Mouse (Mus musculus): ENCODE measurements at regions not wholly inside any gene's neighbourhood (a gene's known extent, or its start where the extent isn't known, plus 50 kb on each side); places are given as distances from the start of the nearest gene placed in this dataset.

GRCm38 (mm10) chr13:91377972-91378371, 82.1 kb upstream of the Ssbp2 start:
- TF ChIP-seq CTCF (conservative IDR thresholded peaks at IDR 0.05; ENCODE audit: low read length), result no peak
- TF ChIP-seq POU5F1 (IDR thresholded peaks at IDR 0.05; ENCODE audit: borderline replicate concordance, low read length), result no peak
